Mouse (Mus musculus): ENCODE results near the gene Ing4. TPM values are rescaled to one million over a fixed set of nuclear protein-coding genes. Genes with fewer than 3 reads are reported as not detected.

Ing4 gene
- polyA plus RNA-seq, 1 experiment from 2014 or later = 24.3 TPM

DNA sequence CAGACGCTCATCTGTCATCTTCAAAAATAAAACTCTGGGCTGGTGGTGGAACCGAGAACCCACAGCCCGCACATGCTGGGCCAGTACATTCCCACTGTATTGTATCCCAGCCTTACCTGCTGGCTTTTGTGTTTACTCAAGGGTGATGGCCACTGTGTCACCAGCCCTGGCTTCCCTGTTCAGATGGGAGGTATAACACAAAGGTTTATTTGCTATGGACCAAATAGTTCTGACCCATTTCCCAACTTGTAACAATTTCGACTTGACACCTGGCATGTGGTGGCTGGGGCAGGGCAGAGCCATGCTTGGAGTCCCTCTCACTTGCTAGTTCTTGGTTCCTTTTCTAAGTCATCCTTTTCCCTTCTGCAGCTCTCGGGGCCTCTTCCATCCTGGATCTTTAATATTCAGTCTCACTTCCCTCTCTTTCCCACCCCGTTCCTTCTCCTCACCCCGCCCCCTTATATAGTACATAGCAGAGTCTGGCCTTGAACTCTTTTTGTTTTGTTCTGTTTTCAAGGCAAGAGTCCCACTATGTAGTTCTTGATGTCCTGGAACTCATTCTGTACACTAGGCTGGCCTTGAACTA, 43.3 kb downstream of the Ing4 start:
- WGBS (ENCODE audit: insufficient replicate concordance) = 72% methylated on average over 7 of the region's 7 CpGs
- no peak overlapping the region for H3K9ac ChIP-seq (replicated peaks)
- ATAC-seq (peak; percentile 24), DNase-seq (no peak)
- H3K27me3 ChIP-seq (ENCODE audit: insufficient read depth, low read length) = no peaks in the 10 kb centered on the region
- TF ChIP-seq EP300 (IDR thresholded peaks at IDR 0.05; ENCODE audit: low read depth) (no peak), CTCF (IDR thresholded peaks at IDR 0.05; ENCODE audit: low read depth) (no peak)
- no peak overlapping the region for H3K4me2 ChIP-seq (ENCODE audit: low read depth, low read length)
- no peaks in the 10 kb centered on the region for H3K9me3 ChIP-seq (ENCODE audit: low read length)
- peaks cover 9% of the 10 kb centered on the region; the same call in 1 of the 2 replicates for H3K4me1 ChIP-seq (ENCODE audit: insufficient read depth)
- H3K4me3 ChIP-seq (ENCODE audit: low read depth, low read length) = no peak overlapping the region
- H3K36me3 ChIP-seq (replicated peaks; ENCODE audit: insufficient read depth, low read length) = no peaks in the 10 kb centered on the region
- H3K27ac ChIP-seq (ENCODE audit: low read depth) = no peak overlapping the region

DNA sequence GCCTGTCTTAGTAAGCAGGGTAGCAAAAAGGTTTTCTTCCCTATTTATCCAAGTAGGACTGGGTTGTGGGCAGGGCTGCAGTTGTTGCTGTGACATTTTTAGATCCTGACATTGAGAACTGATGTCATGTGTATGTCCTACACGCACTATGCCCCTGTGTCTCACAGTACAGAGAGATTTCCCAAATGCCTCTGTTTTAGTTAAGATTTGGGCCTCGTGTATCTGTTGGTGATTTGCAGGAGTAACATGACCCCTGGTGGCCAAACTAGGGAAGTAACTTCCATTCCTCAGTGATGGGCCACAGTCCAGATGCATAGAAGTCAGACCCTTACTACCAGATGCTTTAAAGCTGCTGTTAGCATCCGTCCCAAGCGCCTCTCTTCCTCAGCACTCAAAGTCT, 44.9 kb downstream of the Ing4 start:
- Histone ChIP-seq H3K4me1 (ENCODE audit: insufficient read depth) (peaks cover 24% of the 10 kb centered on the region), H3K4me3 (ENCODE audit: low read depth, low read length) (no peak overlapping the region), H3K27ac (ENCODE audit: low read depth) (no peak overlapping the region), H3K9me3 (ENCODE audit: low read length) (no peaks in the 10 kb centered on the region), H3K36me3 (replicated peaks; ENCODE audit: insufficient read depth, low read length) (no peaks in the 10 kb centered on the region), H3K9ac (replicated peaks) (no peak overlapping the region), H3K27me3 (ENCODE audit: insufficient read depth, low read length) (no peaks in the 10 kb centered on the region), H3K4me2 (ENCODE audit: low read depth, low read length) (no peak overlapping the region)
- TF ChIP-seq CTCF (IDR thresholded peaks at IDR 0.05; ENCODE audit: low read depth) (peak; percentile 95), EP300 (IDR thresholded peaks at IDR 0.05; ENCODE audit: low read depth) (no peak)
- ATAC-seq (peak; percentile 46), DNase-seq (peak; percentile 63)
- 21% methylated on average over 4 of the region's 4 CpGs for WGBS (ENCODE audit: insufficient replicate concordance)

DNA sequence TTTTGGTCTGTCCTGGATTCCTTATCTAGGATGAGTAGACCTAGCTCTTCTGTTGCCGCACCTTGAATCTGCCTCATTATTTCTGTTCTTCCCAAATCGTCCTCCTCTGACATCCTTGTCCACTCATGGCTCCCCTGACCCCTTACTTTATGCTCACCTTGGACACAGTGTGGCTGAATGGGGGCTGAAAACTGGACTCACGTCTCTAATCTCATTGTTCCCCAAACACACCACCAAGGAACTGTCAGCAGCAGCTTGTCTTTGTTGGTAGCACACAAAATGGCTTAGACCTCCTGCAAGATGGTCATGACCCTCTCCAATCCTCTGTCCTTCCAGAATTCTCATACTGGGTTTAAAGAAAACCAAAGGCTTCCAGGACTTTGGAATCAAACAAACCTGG, 48.4 kb downstream of the Ing4 start:
- H3K4me3 ChIP-seq (ENCODE audit: low read depth, low read length) = no peak overlapping the region
- H3K4me2 ChIP-seq (ENCODE audit: low read depth, low read length) = no peak overlapping the region
- peak overlapping the region; percentile 86 for H3K27ac ChIP-seq (ENCODE audit: low read depth)
- 72% methylated on average over 3 of the region's 3 CpGs for WGBS (ENCODE audit: insufficient replicate concordance)
- no peak for DNase-seq
- H3K27me3 ChIP-seq (ENCODE audit: insufficient read depth, low read length) = no peaks in the 10 kb centered on the region
- H3K9ac ChIP-seq (replicated peaks) = no peak overlapping the region
- H3K4me1 ChIP-seq (ENCODE audit: insufficient read depth) = peaks cover 30% of the 10 kb centered on the region
- no peaks in the 10 kb centered on the region for H3K9me3 ChIP-seq (ENCODE audit: low read length)
- H3K36me3 ChIP-seq (replicated peaks; ENCODE audit: insufficient read depth, low read length) = no peaks in the 10 kb centered on the region
- ATAC-seq = no peak
- no peak for TF ChIP-seq CTCF (IDR thresholded peaks at IDR 0.05; ENCODE audit: low read depth)
- no peak for TF ChIP-seq EP300 (IDR thresholded peaks at IDR 0.05; ENCODE audit: low read depth)

GRCm38 (mm10) chr6:125088561-125089321, 49.2 kb downstream of the Ing4 start:
- ATAC-seq = peak; percentile 71
- Histone ChIP-seq H3K9me3 (ENCODE audit: low read length) (no peaks in the 10 kb centered on the region), H3K27ac (ENCODE audit: low read depth) (peak overlapping the region; percentile 86), H3K36me3 (replicated peaks; ENCODE audit: insufficient read depth, low read length) (no peaks in the 10 kb centered on the region), H3K4me2 (ENCODE audit: low read depth, low read length) (peak overlapping the region; percentile 68), H3K4me1 (ENCODE audit: insufficient read depth) (peaks cover 30% of the 10 kb centered on the region), H3K27me3 (ENCODE audit: insufficient read depth, low read length) (no peaks in the 10 kb centered on the region), H3K4me3 (ENCODE audit: low read depth, low read length) (peak overlapping the region; percentile 30), H3K9ac (replicated peaks) (no peak overlapping the region; the same call in 1 of the 2 replicates)
- DNase-seq = peak; percentile 75
- WGBS (ENCODE audit: insufficient replicate concordance) = 6% methylated on average over 19 of the region's 20 CpGs
- TF ChIP-seq EP300 (IDR thresholded peaks at IDR 0.05; ENCODE audit: low read depth) (no peak), CTCF (IDR thresholded peaks at IDR 0.05; ENCODE audit: low read depth) (peak; percentile 46)

DNA sequence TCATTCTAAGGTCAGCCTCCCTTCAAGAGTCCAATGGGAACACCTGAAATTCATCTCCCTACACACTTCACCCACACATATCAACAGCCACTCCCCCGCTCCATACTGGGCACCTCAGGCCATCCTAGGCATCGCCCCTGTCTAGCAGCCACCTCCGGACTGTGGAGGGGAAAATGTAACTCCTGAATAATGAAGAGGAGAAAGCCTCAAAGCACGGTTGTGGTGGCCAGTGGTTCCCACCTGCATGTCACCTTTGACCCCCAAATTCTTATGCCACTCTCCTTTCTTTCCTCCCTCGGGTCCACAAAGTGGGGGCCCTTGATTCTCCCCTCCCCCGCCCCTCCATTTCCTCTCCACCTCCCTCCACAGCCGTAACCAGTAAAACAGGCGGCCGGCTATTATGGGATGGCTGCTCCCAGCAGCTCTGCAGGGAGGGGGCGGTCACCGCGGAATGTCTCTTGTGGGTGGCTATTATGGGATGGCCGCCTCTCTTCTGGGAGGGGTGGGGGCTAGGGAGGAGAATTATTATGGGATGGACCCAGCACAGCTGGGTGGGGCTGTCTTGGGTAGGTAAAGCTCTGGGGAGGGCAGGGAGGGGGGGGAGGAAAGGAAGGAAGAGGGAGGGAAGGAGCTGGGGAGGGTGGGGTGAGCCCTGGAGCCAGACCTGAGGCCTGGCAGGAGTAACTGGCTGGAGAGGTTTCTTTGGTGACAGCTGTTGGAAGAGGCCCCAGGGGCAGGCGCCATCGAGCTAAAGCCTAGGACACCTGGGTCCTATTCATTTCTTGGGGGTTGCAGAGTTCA, 50.2 kb downstream of the Ing4 start:
- no peaks in the 10 kb centered on the region for H3K27me3 ChIP-seq (ENCODE audit: insufficient read depth, low read length)
- 4% methylated on average over 15 of the region's 15 CpGs for WGBS (ENCODE audit: insufficient replicate concordance)
- peak overlapping the region; percentile 86 for H3K27ac ChIP-seq (ENCODE audit: low read depth)
- H3K9me3 ChIP-seq (ENCODE audit: low read length) = no peaks in the 10 kb centered on the region
- H3K36me3 ChIP-seq (replicated peaks; ENCODE audit: insufficient read depth, low read length) = no peaks in the 10 kb centered on the region
- peak overlapping the region; percentile 30 for H3K4me3 ChIP-seq (ENCODE audit: low read depth, low read length)
- peak; percentile 70 for DNase-seq
- ATAC-seq = peak; percentile 57
- peak overlapping the region; percentile 51 for H3K9ac ChIP-seq (replicated peaks)
- H3K4me1 ChIP-seq (ENCODE audit: insufficient read depth) = peaks cover 30% of the 10 kb centered on the region
- 0 out of 2 replicates have a peak, but pooled peaks have one; percentile 1 for TF ChIP-seq EP300 (IDR thresholded peaks at IDR 0.05; ENCODE audit: low read depth)
- TF ChIP-seq CTCF (IDR thresholded peaks at IDR 0.05; ENCODE audit: low read depth) = no peak
- peak overlapping the region; percentile 68 for H3K4me2 ChIP-seq (ENCODE audit: low read depth, low read length)

Measured in liver, postnatal 0 days (tissue).